Comparison of ENCODE assay signal across 21 mouse cellular contexts in genomic region chr5:118147264-118147663, GRCm38 (mm10). TPM values are rescaled to one million over a fixed set of nuclear protein-coding genes. Genes with fewer than 3 reads are reported as not detected.
DNase-seq lines count a peak whose midpoint lies in the region; ATAC-seq and TF ChIP-seq lines count a peak whose summit lies in the region.
"Had no signal": no experiment of that assay in that cellular context is flagged by ENCODE, and none has a peak within 500 bp of the region (broad histone marks: within the 10 kb centered on the region; RNA-seq: fewer than 3 reads in every experiment).

No protein-coding gene starts in this region.

- no peak for DNase-seq in heart, postnatal 4 days
- DNase-seq in midbrain, embryonic 11.5 days (ENCODE audit: low spot score, missing footprints): peak; percentile 17
- no peak for DNase-seq in midbrain, embryonic 10.5 days (ENCODE audit: low spot score)
- no peak for DNase-seq in lung, postnatal 10 days
- DNase-seq: cerebellum, adult 11 months; cerebellum, postnatal 14 days; embryo, embryonic 11 days; forebrain, postnatal 0 days; kidney, adult 18-20 months; kidney, postnatal 25 days; right cerebral cortex, postnatal 14 days had no signal

- no peak for ATAC-seq in heart, embryonic 12.5 days (ENCODE audit: insufficient number of reproducible peaks, low FRiP score)
- no peak for ATAC-seq in midbrain, embryonic 11.5 days (ENCODE audit: low FRiP score)
- no peak for ATAC-seq in megakaryocyte, adult 5-6 weeks (ENCODE audit: poor library complexity, severe bottlenecking)
- ATAC-seq: forebrain, postnatal 0 days; lung, postnatal 0 days had no signal

- 0 out of 2 replicates have a peak overlapping the region, but pooled peaks have one; percentile 7 for H3K9ac ChIP-seq in heart, embryonic 12.5 days
- H3K9ac ChIP-seq in midbrain, embryonic 11.5 days (ENCODE audit: low read length): no peak overlapping the region
- H3K9ac ChIP-seq: forebrain, postnatal 0 days; limb, embryonic 13.5 days; liver, embryonic 15.5 days had no signal

- no peak for TF ChIP-seq POLR2A in myocyte (IDR thresholded peaks at IDR 0.05; ENCODE audit: insufficient read length, low read depth)

- H3K27me3 ChIP-seq in heart, embryonic 12.5 days (replicated peaks): no peaks in the 10 kb centered on the region
- no peaks in the 10 kb centered on the region for H3K27me3 ChIP-seq in midbrain, embryonic 11.5 days (ENCODE audit: control insufficient read depth, insufficient read depth, low read length)
- H3K27me3 ChIP-seq in midbrain, embryonic 10.5 days (ENCODE audit: low read depth, poor library complexity, severe bottlenecking): no peaks in the 10 kb centered on the region
- no peaks in the 10 kb centered on the region for H3K27me3 ChIP-seq in myocyte (ENCODE audit: control insufficient read depth, insufficient read depth, insufficient read length)
- H3K27me3 ChIP-seq: limb, embryonic 13.5 days; liver, embryonic 15.5 days; megakaryocyte, embryonic 14.5 days had no signal

- no peak overlapping the region for H3ac ChIP-seq in myocyte (ENCODE audit: control insufficient read depth, insufficient read length)

- no peak overlapping the region for H3K4me2 ChIP-seq in heart, embryonic 12.5 days
- no peak overlapping the region for H3K4me2 ChIP-seq in midbrain, embryonic 11.5 days
- peak overlapping the region; percentile 50 for H3K4me2 ChIP-seq in myocyte (ENCODE audit: low read depth)
- H3K4me2 ChIP-seq: limb, embryonic 13.5 days; liver, embryonic 15.5 days had no signal

- H3K27ac ChIP-seq in heart, embryonic 12.5 days (ENCODE audit: poor library complexity, severe bottlenecking): no peak overlapping the region
- H3K27ac ChIP-seq in midbrain, embryonic 11.5 days (ENCODE audit: low read depth, low read length): no peak overlapping the region
- no peak overlapping the region for H3K27ac ChIP-seq in midbrain, embryonic 10.5 days (replicated peaks)
- peak overlapping the region; percentile 83 for H3K27ac ChIP-seq in brown adipose tissue, adult 24 weeks (replicated peaks; ENCODE audit: low read depth, low read length)
- H3K27ac ChIP-seq: limb, embryonic 13.5 days; liver, embryonic 15.5 days; stomach, postnatal 0 days had no signal

- no peaks in the 10 kb centered on the region for H3K9me3 ChIP-seq in heart, embryonic 12.5 days (replicated peaks)
- H3K9me3 ChIP-seq in midbrain, embryonic 11.5 days (ENCODE audit: control insufficient read depth, low read length): no peaks in the 10 kb centered on the region
- H3K9me3 ChIP-seq in midbrain, embryonic 10.5 days (replicated peaks): no peaks in the 10 kb centered on the region
- H3K9me3 ChIP-seq: limb, embryonic 13.5 days; liver, embryonic 15.5 days had no signal

- peaks cover 71% of the 10 kb centered on the region for H3K4me1 ChIP-seq in heart, embryonic 12.5 days (replicated peaks)
- no peaks in the 10 kb centered on the region for H3K4me1 ChIP-seq in midbrain, embryonic 11.5 days (ENCODE audit: control insufficient read depth, insufficient read depth, low read length)
- H3K4me1 ChIP-seq in midbrain, embryonic 10.5 days: peaks cover 3% of the 10 kb centered on the region; the same call in 1 of the 2 replicates
- peaks cover 70% of the 10 kb centered on the region for H3K4me1 ChIP-seq in brown adipose tissue, adult 24 weeks (ENCODE audit: control insufficient read depth, insufficient read depth, insufficient read length, low read length)

- no peak overlapping the region for H3K4me3 ChIP-seq in heart, embryonic 12.5 days
- no peak overlapping the region for H3K4me3 ChIP-seq in midbrain, embryonic 11.5 days (ENCODE audit: low read depth, low read length)
- H3K4me3 ChIP-seq in midbrain, embryonic 10.5 days: no peak overlapping the region
- no peak overlapping the region for H3K4me3 ChIP-seq in brown adipose tissue, adult 24 weeks (ENCODE audit: insufficient read depth, low read depth, low read length)
- H3K4me3 ChIP-seq in myocyte: no peak overlapping the region
- H3K4me3 ChIP-seq: limb, embryonic 13.5 days; liver, embryonic 15.5 days; megakaryocyte, embryonic 14.5 days had no signal

- 65% methylated on average over 10 of the region's 10 CpGs for WGBS in heart, embryonic 12.5 days
- WGBS in midbrain, embryonic 11.5 days: 88% methylated on average over 10 of the region's 10 CpGs
- 88% methylated on average over 10 of the region's 10 CpGs for WGBS in midbrain, embryonic 10.5 days

- H3K36me3 ChIP-seq in heart, embryonic 12.5 days: peaks cover 20% of the 10 kb centered on the region
- H3K36me3 ChIP-seq in midbrain, embryonic 11.5 days (ENCODE audit: control insufficient read depth, insufficient read depth, low read length): no peaks in the 10 kb centered on the region
- H3K36me3 ChIP-seq in midbrain, embryonic 10.5 days: peaks cover 33% of the 10 kb centered on the region
- H3K36me3 ChIP-seq in myocyte (ENCODE audit: control insufficient read depth, insufficient read depth): peaks cover 3% of the 10 kb centered on the region

- H3K79me2 ChIP-seq in myocyte (ENCODE audit: control insufficient read depth, insufficient read depth): peaks cover 83% of the 10 kb centered on the region

TF ChIP-seq in myocyte, 11 proteins besides CTCF, POLR2A, EP300 and RAD21:
- TF ChIP-seq MYOD1 (IDR thresholded peaks at IDR 0.05; ENCODE audit: control insufficient read depth in 1 of 3, insufficient read length in 2 of 3, low read depth in 2 of 3): no peak
- no peak for TF ChIP-seq TCF12 (IDR thresholded peaks at IDR 0.05; ENCODE audit: insufficient read depth, poor library complexity, severe bottlenecking)
- TF ChIP-seq REST (IDR thresholded peaks at IDR 0.05; ENCODE audit: insufficient read depth, insufficient read length): no peak
- no peak for TF ChIP-seq USF1 (IDR thresholded peaks at IDR 0.05; ENCODE audit: low read depth)
- no peak for TF ChIP-seq SRF (IDR thresholded peaks at IDR 0.05; ENCODE audit: control insufficient read depth, insufficient read length, low read depth)
- no peak for TF ChIP-seq E2F4 (IDR thresholded peaks at IDR 0.05; ENCODE audit: insufficient read depth)
- TF ChIP-seq CEBPB (IDR thresholded peaks at IDR 0.05; ENCODE audit: insufficient read depth, poor library complexity, severe bottlenecking): no peak
- no peak for TF ChIP-seq POLR2AphosphoS2 (IDR thresholded peaks at IDR 0.05; ENCODE audit: insufficient read length, low read depth)
- TF ChIP-seq TCF3 (IDR thresholded peaks at IDR 0.05; ENCODE audit: insufficient read length, low read depth): no peak
- no peak for TF ChIP-seq MAX (IDR thresholded peaks at IDR 0.05; ENCODE audit: low read depth)
- TF ChIP-seq MYOG (IDR thresholded peaks at IDR 0.05; ENCODE audit: control insufficient read depth in 1 of 3, insufficient read depth in 1 of 3, insufficient read length in 2 of 3, low read depth in 2 of 3): no peak

RNA-seq across cellular contexts. Expression of gene Fbxw8, which starts 8.0 kb away (rescaled TPM):
- 36.6 and 38.9 TPM in 2 replicates for polyA plus RNA-seq in heart, embryonic 12.5 days (2016; fragmentation: Nextera tagmentation; extraction: Ambion mirVana)
- total RNA-seq in heart, postnatal 4 days (2021): 10 to 100 TPM; 54.9 to 61.1 TPM
- 16.5 and 21.1 TPM in 2 replicates for polyA plus RNA-seq in midbrain, embryonic 11.5 days (2014; fragmentation: Nextera tagmentation; extraction: Ambion mirVana)
- polyA plus RNA-seq in midbrain, embryonic 10.5 days (2016; fragmentation: Nextera tagmentation; extraction: Ambion mirVana): 31.7 and 32.2 TPM in 2 replicates
- 18.4 and 27.2 TPM in 2 replicates for polyA plus RNA-seq in brown adipose tissue, adult 24 weeks (2012; ENCODE audit: insufficient read depth, insufficient read length, missing spikeins)
- polyA plus RNA-seq in myocyte (2012; fragmentation: generic; extraction: Trizol): 65.5 TPM
- total RNA-seq in megakaryocyte, adult 5-6 weeks (2015): 7.0 and 7.1 TPM in 2 replicates
- total RNA-seq in megakaryocyte, adult 5-6 weeks (2017): 11.3 and 11.7 TPM in 2 replicates

RNA-seq across cellular contexts. Expression of gene Hrk, which starts 17.2 kb away (rescaled TPM):
- 0.09 TPM in 1 of 2 replicates, not detected in the other for polyA plus RNA-seq in heart, embryonic 12.5 days (2016; fragmentation: Nextera tagmentation; extraction: Ambion mirVana)
- under 1 TPM; 0.09 to 0.31 TPM for total RNA-seq in heart, postnatal 4 days (2021)
- 0.08 and 0.18 TPM in 2 replicates for polyA plus RNA-seq in midbrain, embryonic 11.5 days (2014; fragmentation: Nextera tagmentation; extraction: Ambion mirVana)
- polyA plus RNA-seq in midbrain, embryonic 10.5 days (2016; fragmentation: Nextera tagmentation; extraction: Ambion mirVana): 0.06 and 0.10 TPM in 2 replicates
- not detected in 2 replicates for polyA plus RNA-seq in brown adipose tissue, adult 24 weeks (2012; ENCODE audit: insufficient read depth, insufficient read length, missing spikeins)
- polyA plus RNA-seq in myocyte (2012; fragmentation: generic; extraction: Trizol): 0.02 TPM
- total RNA-seq in megakaryocyte, adult 5-6 weeks (2015): not detected in 2 replicates
- not detected in 2 replicates for total RNA-seq in megakaryocyte, adult 5-6 weeks (2017)
- total RNA-seq: hematopoietic stem cell, adult 5-6 weeks had no signal
- polyA plus RNA-seq: liver, embryonic 15.5 days had no signal
